ENCODE assay signal across 8 mouse cellular contexts in genomic region chr4:138913141-138913787, GRCm38 (mm10). TPM values are rescaled to one million over a fixed set of nuclear protein-coding genes. Genes with fewer than 3 reads are reported as not detected.
DNase-seq lines count a peak whose midpoint lies in the region.

No protein-coding gene starts in this region.

- peaks cover 19% of the 10 kb centered on the region for H3K4me1 ChIP-seq in midbrain, embryonic 10.5 days

- DNase-seq in layer of hippocampus, postnatal 36 days, result peak; percentile 18 to 26
- no peak for DNase-seq in layer of hippocampus, postnatal 14 days (ENCODE audit: low spot score in 2 of 2)
- DNase-seq in adrenal gland, postnatal 4 days (ENCODE audit: low spot score in 2 of 2), result peak; percentile 14 to 21
- peak; percentile 52 for DNase-seq in gastrocnemius, postnatal 14 days
- peak; percentile 60 to 75 for DNase-seq in kidney, postnatal 4 days
- DNase-seq in midbrain, embryonic 10.5 days (ENCODE audit: low spot score), result no peak
- peak; percentile 21 to 32 for DNase-seq in urinary bladder, postnatal 36 days (ENCODE audit: low spot score in 2 of 2)
- no peak for DNase-seq in retina, embryonic 14.5 days (ENCODE audit: low spot score)

- H3K9me3 ChIP-seq in midbrain, embryonic 10.5 days (replicated peaks), result no peaks in the 10 kb centered on the region

- H3K27ac ChIP-seq in midbrain, embryonic 10.5 days (replicated peaks), result peak overlapping the region; percentile 88

- peak overlapping the region; percentile 97 for H3K4me3 ChIP-seq in midbrain, embryonic 10.5 days

- intact Hi-C loops in gastrocnemius, postnatal 14 days (cut with DNase I; ENCODE audit: low total_unique reads), result no loop called here

- 4% methylated on average over 52 of the region's 52 CpGs for WGBS in midbrain, embryonic 10.5 days

- peaks cover 17% of the 10 kb centered on the region for H3K36me3 ChIP-seq in midbrain, embryonic 10.5 days

- H3K27me3 ChIP-seq in midbrain, embryonic 10.5 days (ENCODE audit: low read depth, poor library complexity, severe bottlenecking), result no peaks in the 10 kb centered on the region

RNA-seq across cellular contexts. Expression of gene Otud3, which starts 0.5 kb away (rescaled TPM):
- total RNA-seq in layer of hippocampus, postnatal 36 days (2021), result 10 to 100 TPM; 10.8 to 12.8 TPM
- total RNA-seq in layer of hippocampus, postnatal 14 days (2021), result 10 to 100 TPM; 10.7 to 11.5 TPM
- 10 to 100 TPM in 1 of 2 experiments, 1 to 10 TPM in 1; 9.1 to 10.1 TPM for total RNA-seq in adrenal gland, postnatal 4 days (2021)
- 1 to 10 TPM; 7.3 to 8.9 TPM for total RNA-seq in gastrocnemius, postnatal 14 days (2021)
- 2.1 and 3.0 TPM in 2 replicates for polyA plus RNA-seq in midbrain, embryonic 10.5 days (2016; fragmentation: Nextera tagmentation; extraction: Ambion mirVana)

RNA-seq across cellular contexts. Expression of gene Pla2g2e, which starts 35.5 kb away (rescaled TPM):
- total RNA-seq in layer of hippocampus, postnatal 36 days (2021), result not detected
- not detected for total RNA-seq in layer of hippocampus, postnatal 14 days (2021)
- total RNA-seq in adrenal gland, postnatal 4 days (2021), result 1 to 10 TPM; 1.3 to 1.5 TPM
- not detected for total RNA-seq in gastrocnemius, postnatal 14 days (2021)
- polyA plus RNA-seq in midbrain, embryonic 10.5 days (2016; fragmentation: Nextera tagmentation; extraction: Ambion mirVana), result not detected in 2 replicates

RNA-seq across cellular contexts. Expression of gene Gm13030, which starts 39.5 kb away (rescaled TPM):
- total RNA-seq in layer of hippocampus, postnatal 36 days (2021), result not detected
- not detected for total RNA-seq in layer of hippocampus, postnatal 14 days (2021)
- not detected for total RNA-seq in adrenal gland, postnatal 4 days (2021)
- total RNA-seq in gastrocnemius, postnatal 14 days (2021), result not detected
- not detected in 2 replicates for polyA plus RNA-seq in midbrain, embryonic 10.5 days (2016; fragmentation: Nextera tagmentation; extraction: Ambion mirVana)

RNA-seq across cellular contexts. Expression of gene Pla2g5, which starts 50.0 kb away (rescaled TPM):
- total RNA-seq in layer of hippocampus, postnatal 36 days (2021), result under 1 TPM; 0.70 to 0.73 TPM
- 1 to 10 TPM; 1.3 to 3.1 TPM for total RNA-seq in layer of hippocampus, postnatal 14 days (2021)
- 10 to 100 TPM; 31.0 to 32.6 TPM for total RNA-seq in adrenal gland, postnatal 4 days (2021)
- total RNA-seq in gastrocnemius, postnatal 14 days (2021), result 1 to 10 TPM in 1 of 2 experiments, under 1 TPM in 1; 0.95 to 1.8 TPM
- 0.22 and 0.37 TPM in 2 replicates for polyA plus RNA-seq in midbrain, embryonic 10.5 days (2016; fragmentation: Nextera tagmentation; extraction: Ambion mirVana)

RNA-seq across cellular contexts. Expression of gene Rnf186, which starts 53.6 kb away (rescaled TPM):
- not detected for total RNA-seq in layer of hippocampus, postnatal 36 days (2021)
- not detected for total RNA-seq in layer of hippocampus, postnatal 14 days (2021)
- 1 to 10 TPM in 1 of 2 experiments, not detected in 1; 1.2 TPM for total RNA-seq in adrenal gland, postnatal 4 days (2021)
- total RNA-seq in gastrocnemius, postnatal 14 days (2021), result not detected
- polyA plus RNA-seq in midbrain, embryonic 10.5 days (2016; fragmentation: Nextera tagmentation; extraction: Ambion mirVana), result not detected in 2 replicates

Comparison
In these comparisons a context has a peak if more than half of its experiments do, and no peak if none do; other contexts are left out.
1. DNase-seq: peak in layer of hippocampus, postnatal 36 days (2 of 2), adrenal gland, postnatal 4 days (2 of 2), gastrocnemius, postnatal 14 days (single experiment), kidney, postnatal 4 days (2 of 2) and urinary bladder, postnatal 36 days (2 of 2); none in layer of hippocampus, postnatal 14 days (0 of 2), midbrain, embryonic 10.5 days (single experiment) and retina, embryonic 14.5 days (single experiment).